Mouse (Mus musculus) neutrophil, adult 65 days (primary cell): ENCODE data around the gene Arhgef5. TPM values are rescaled to one million over a fixed set of nuclear protein-coding genes. Genes with fewer than 3 reads are reported as not detected.

Experiments
- total RNA-seq: library from RNA; stranded (reverse); gene quantifications from 2 replicates; pipeline ENCODE4 v1.2.4, GENCODE M21; 2023

Gene Arhgef5
- total RNA-seq: 0.60 and 0.88 TPM in 2 replicates

DNA sequence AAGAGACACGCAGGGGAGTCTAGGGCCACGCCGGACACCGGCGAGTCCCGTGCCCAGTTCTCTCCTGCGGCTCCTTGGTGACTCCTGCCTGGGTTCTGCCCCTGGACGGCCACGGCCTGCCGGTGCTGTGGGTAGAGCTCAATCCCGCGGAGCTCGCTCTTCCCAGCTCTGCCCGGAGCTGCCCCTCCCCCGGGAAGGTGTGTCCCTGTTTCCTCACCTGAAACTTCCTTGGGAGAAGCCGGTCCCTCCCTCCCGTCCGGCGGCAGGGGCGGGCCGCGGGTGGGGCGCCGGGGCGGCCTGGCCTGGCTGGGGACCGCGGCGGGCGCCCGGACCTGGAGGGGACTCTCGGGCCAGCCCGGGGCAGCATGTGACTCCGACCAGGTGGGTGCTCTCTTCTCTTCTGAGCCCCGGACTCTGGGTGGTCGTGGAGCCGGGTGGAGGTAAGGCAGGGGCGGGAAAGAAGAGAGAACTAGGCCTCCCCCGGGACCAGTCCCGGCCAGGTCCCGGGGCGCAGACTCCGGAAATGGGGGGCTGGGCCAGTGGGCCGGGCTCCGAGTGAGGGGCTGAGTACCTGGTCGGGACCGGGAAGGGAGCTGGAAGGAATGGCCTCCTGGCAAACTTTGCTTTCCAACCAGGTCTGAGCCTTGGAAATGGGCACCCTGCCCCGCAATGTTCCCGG lies at the start of gene Arhgef5:
TSS of gene Arhgef5 (plus strand) at position 220 of the 679 bp plus-strand sequence.

GRCm38 (mm10) chr6:43231255-43231654 lies 34.1 kb upstream of the Arhgef5 start, which contains the start of gene Olfr47:
Gene Olfr47 (plus strand): TSS chr6:43231529.

DNA sequence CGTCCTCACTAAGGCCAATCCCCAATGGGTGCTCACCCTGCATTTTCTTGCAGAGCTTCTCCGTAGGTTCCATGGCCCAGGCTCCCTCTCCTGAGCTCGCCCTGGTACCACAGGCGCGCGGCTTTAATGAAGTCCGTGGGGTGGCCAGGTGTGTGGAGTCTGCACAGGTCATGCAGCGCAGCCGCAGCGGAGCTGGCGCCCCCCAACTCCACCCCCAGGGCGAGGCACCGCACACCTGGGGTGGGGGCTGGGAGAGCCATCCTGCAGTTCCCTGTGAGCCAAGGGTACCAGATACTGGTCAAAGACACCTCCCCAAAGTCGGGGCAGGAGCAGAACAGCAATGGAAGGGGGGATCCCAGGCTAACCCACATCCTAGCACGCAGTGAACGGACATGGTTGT lies 44.1 kb downstream of the Arhgef5 start, which contains the start of gene Nobox:
TSS of gene Nobox (minus strand) at position 101 of the 400 bp plus-strand sequence.

Other genes with a start within 250 kb of the Arhgef5 start
- gene Olfr441, start 159.2 kb upstream of the Arhgef5 start, total RNA-seq: not detected in 2 replicates
- gene Olfr237-ps1, start 119.0 kb upstream of the Arhgef5 start, total RNA-seq: not detected in 2 replicates
- not detected in 2 replicates for gene Olfr437, start 102.3 kb upstream of the Arhgef5 start, total RNA-seq
- not detected in 2 replicates for gene Olfr13, start 93.4 kb upstream of the Arhgef5 start, total RNA-seq
- not detected in 2 replicates for gene Olfr435, start 68.4 kb upstream of the Arhgef5 start, total RNA-seq
- gene Olfr434, start 52.6 kb upstream of the Arhgef5 start, total RNA-seq: not detected in 2 replicates
- gene Olfr47, start 34.1 kb upstream of the Arhgef5 start, total RNA-seq: not detected in 2 replicates
- not detected in 2 replicates for gene Nobox, start 44.0 kb downstream of the Arhgef5 start, total RNA-seq